Mouse (Mus musculus) bone marrow macrophage, adult 2 months (primary cell): ENCODE results near the gene Sdk2. TPM values are rescaled to one million over a fixed set of nuclear protein-coding genes. Genes with fewer than 3 reads are reported as not detected.

Experiments used
- H3K27ac ChIP-seq: 2 replicates; pipeline ENCODE4 v1.5.1; 2012; ENCODE audit warnings: low read depth, low read length; ENCODE audit not compliant: insufficient read depth
- H3K4me1 ChIP-seq: 2 replicates; pipeline ENCODE4 v1.6.1; 2012; ENCODE audit warnings: low read length; ENCODE audit not compliant: control insufficient read depth, insufficient read depth
- H3K4me3 ChIP-seq: 2 replicates; pipeline ENCODE4 v1.5.1; 2012; ENCODE audit warnings: mild to moderate bottlenecking, low read length, moderate library complexity; ENCODE audit not compliant: insufficient read depth
- CTCF ChIP-seq: IDR thresholded peaks from 2 replicates; pipeline ENCODE4 v1.5.1; 2012; ENCODE audit warnings: low read depth, mild to moderate bottlenecking, low read length, moderate library complexity
- POLR2A ChIP-seq: IDR thresholded peaks from 2 replicates; pipeline ENCODE4 v1.6.1; 2012; ENCODE audit warnings: mild to moderate bottlenecking, low read depth, low read length, borderline replicate concordance
- polyA plus RNA-seq: library from polyadenylated mRNA; stranded (reverse); fragments of >200 nt; gene quantifications from 2 replicates; pipeline ENCODE4 v1.2.4, GENCODE M21; 2012; ENCODE audit not compliant: missing spikeins, insufficient read depth, insufficient read length

The Sdk2 gene
- polyA plus RNA-seq, 1 experiment: not detected

DNA sequence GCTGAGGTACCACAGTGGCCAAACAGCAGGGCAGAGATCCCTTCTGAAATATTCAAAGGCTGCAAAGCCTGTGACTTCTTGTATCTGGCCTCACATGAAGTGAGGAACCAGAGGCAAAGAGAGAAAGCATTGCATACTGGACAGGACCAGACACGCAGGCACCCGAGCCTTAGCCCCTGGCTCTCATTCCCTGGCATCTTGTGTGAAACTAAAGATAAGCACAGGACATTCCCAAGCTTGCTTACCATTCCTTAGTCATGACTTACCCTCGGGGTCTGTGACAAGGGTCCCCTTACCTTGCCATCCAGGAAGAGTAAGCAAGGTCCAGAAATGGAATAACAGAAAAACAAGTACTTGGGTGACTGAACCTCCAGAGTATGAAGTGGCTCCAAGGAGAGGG lies 16.3 kb downstream of the Sdk2 start:
- Histone ChIP-seq H3K4me1 (no peaks in the 10 kb centered on the region), H3K27ac (no peak overlapping the region), H3K4me3 (no peak overlapping the region)
- TF ChIP-seq POLR2A: no peak
- TF ChIP-seq CTCF: no peak

- H3K4me1 ChIP-seq: no peaks in the 10 kb centered on the region
- no peak overlapping the region for H3K4me3 ChIP-seq
- H3K27ac ChIP-seq: no peak overlapping the region
- TF ChIP-seq POLR2A (no peak), CTCF (no peak)
These were observed 18.9 kb downstream of the Sdk2 start for GRCm38 (mm10) chr11:114047887-114048331.

DNA sequence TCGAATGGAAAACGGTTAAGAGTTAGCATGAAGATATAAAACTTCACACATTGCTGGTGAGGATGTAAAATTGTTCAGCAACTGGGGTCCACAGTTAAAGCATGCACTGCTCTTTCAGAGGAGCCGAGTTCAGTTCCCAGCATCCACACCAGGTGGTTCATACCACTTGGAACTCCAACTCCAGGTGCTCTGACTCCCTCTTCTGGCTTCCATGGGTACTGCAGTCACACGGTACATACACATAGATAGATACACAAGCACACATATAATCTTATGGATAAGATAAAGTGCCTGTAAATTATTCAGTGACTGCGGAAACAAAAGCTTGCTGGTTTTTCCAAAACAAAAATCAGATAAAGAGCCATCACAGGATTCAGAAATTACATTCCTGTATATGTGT lies 19.9 kb downstream of the Sdk2 start:
- Histone ChIP-seq H3K4me3 (no peak overlapping the region), H3K4me1 (no peaks in the 10 kb centered on the region), H3K27ac (no peak overlapping the region)
- no peak for TF ChIP-seq CTCF
- no peak for TF ChIP-seq POLR2A

DNA sequence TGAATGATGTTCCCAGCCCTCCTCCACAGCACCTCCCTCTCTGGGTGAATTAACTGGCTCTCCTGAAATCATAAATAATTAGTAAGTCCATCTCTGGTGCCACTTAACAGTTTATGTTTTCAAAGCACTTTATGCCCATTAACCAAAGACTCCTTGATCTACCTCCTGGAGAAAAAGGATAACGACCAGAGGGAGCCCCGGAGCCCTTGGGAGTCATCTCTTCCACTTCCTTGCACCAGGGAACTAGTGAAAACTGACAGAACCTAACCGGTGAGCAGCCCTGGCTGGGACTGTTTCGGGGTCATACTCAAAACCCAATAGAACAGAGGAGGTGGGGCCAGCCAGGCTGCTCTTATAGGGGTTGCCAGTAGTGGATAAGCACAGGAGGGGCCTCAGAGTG lies 22.5 kb downstream of the Sdk2 start:
- TF ChIP-seq CTCF (no peak), POLR2A (no peak)
- H3K4me1 ChIP-seq: no peaks in the 10 kb centered on the region
- no peak overlapping the region for H3K4me3 ChIP-seq
- H3K27ac ChIP-seq: no peak overlapping the region

DNA sequence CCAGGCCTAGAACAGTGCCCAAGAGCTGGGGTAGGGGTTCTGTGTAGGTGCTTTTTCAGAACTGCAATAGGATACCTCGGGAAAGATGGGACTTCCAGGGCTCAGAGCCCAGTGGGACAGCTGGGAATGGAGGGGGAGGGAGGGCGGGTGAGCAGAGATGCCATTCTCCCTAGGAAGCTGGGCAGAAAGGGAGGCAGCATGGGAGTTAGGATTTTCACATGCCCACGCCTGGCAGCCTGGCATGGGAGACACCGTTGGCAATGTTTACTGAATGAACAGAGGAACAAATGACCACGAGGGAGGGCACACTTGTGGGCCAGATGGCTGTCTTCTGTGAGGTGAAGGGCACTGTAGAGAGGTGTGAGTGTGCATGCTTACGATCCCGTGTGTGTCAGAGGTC lies 23.3 kb downstream of the Sdk2 start:
- TF ChIP-seq CTCF (no peak), POLR2A (no peak)
- H3K27ac ChIP-seq: no peak overlapping the region
- no peak overlapping the region for H3K4me3 ChIP-seq
- H3K4me1 ChIP-seq: no peaks in the 10 kb centered on the region

- TF ChIP-seq CTCF: no peak
- no peak for TF ChIP-seq POLR2A
- Histone ChIP-seq H3K27ac (no peak overlapping the region), H3K4me1 (no peaks in the 10 kb centered on the region)
These were observed 26.3 kb downstream of the Sdk2 start for GRCm38 (mm10) chr11:114040391-114041035.

DNA sequence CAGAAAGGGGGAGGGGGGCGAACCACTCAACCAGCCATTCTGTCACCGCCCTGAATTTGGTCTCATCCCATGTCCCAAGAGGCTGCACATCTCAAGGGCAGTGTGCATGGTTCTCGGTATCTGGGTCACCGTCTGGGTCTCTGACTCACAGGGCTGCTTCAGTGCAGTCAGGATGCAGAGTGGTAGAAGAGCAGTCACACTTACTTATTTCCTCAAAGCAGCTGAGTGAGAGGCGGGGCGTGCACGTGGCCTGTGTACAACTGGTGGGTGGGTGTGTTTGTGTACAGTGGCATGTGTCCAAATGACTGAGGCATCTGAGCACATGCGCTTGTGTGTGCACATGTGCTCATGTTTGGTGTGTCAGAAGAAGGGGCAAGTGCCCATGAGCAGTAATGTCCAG lies 28.8 kb downstream of the Sdk2 start:
- TF ChIP-seq POLR2A (no peak), CTCF (no peak)
- Histone ChIP-seq H3K4me3 (no peak overlapping the region), H3K4me1 (no peaks in the 10 kb centered on the region), H3K27ac (no peak overlapping the region)

More at GRCm38 (mm10) chr11:114040391-114041035, 26.3 kb downstream of the Sdk2 start:
- no peak overlapping the region for H3K4me3 ChIP-seq

DNA sequence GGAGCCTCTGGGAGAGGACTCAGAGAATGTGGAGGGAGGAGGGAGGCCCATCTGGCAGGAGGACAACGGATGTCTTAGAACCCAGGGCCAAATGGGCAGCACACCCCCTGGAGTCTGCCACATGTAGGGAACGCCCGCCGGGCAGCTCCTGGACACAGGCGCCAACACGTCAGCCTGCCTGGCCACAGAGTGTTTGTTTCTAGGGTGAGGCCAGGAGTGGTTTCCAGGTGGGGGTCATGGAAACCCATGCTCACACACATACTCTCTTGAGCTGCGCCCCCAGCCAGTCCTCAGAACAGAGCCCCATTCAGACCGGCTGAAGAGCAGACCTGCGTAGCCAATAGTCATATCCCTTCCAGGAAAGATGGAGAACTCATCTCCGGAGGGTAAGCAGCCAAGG lies 35.4 kb downstream of the Sdk2 start:
- H3K27ac ChIP-seq: no peak overlapping the region
- TF ChIP-seq POLR2A: no peak
- no peak for TF ChIP-seq CTCF
- H3K4me3 ChIP-seq: no peak overlapping the region
- no peaks in the 10 kb centered on the region for H3K4me1 ChIP-seq

GRCm38 (mm10) chr11:114030214-114030613 lies 36.6 kb downstream of the Sdk2 start:
- Histone ChIP-seq H3K4me1 (no peaks in the 10 kb centered on the region), H3K4me3 (no peak overlapping the region), H3K27ac (no peak overlapping the region)
- TF ChIP-seq CTCF (no peak), POLR2A (no peak)

- Histone ChIP-seq H3K27ac (no peak overlapping the region), H3K4me1 (no peaks in the 10 kb centered on the region), H3K4me3 (no peak overlapping the region)
- TF ChIP-seq CTCF (no peak), POLR2A (no peak)
These were observed 38.3 kb downstream of the Sdk2 start for GRCm38 (mm10) chr11:114028512-114028911.
